Mouse (Mus musculus) hindbrain, postnatal 0 days (tissue): Measurements from ENCODE around the gene Fbln1. TPM values are rescaled to one million over a fixed set of nuclear protein-coding genes. Genes with fewer than 3 reads are reported as not detected.
"Not testable (repeated sequence)": the region's sequence is repeated elsewhere in the genome, so short reads cannot be mapped to it uniquely, and the experiment has no call there.

ENCODE experiments used
- ATAC-seq: fragments of 200-750 bp; cut with Nextera tagmentation; 2 replicates; pipeline ENCODE4 v1.8.0; 2017; ENCODE audit warnings: mild to moderate bottlenecking, moderate TSS enrichment, moderate library complexity
- DNase-seq: peaks from one replicate; pipeline ENCODE4 v3.0.0-alpha.2; 2015; ENCODE audit warnings: low spot score
- H3K27ac ChIP-seq: fragments of 300-500 bp; sonication (generic); 2 replicates; pipeline ENCODE4 v1.5.1; 2014; ENCODE audit warnings: mild to moderate bottlenecking
- H3K27me3 ChIP-seq: fragments of 300-500 bp; sonication (generic); 2 replicates; pipeline ENCODE4 v1.6.1; 2014; ENCODE audit warnings: low read length, mixed read lengths; ENCODE audit not compliant: insufficient read depth
- H3K36me3 ChIP-seq: fragments of 300-500 bp; sonication (generic); 2 replicates; pipeline ENCODE4 v1.6.1; 2014; ENCODE audit warnings: low read length, mixed read lengths; ENCODE audit not compliant: insufficient read depth
- H3K4me1 ChIP-seq: fragments of 300-500 bp; sonication (generic); 2 replicates; pipeline ENCODE4 v1.6.1; 2014; ENCODE audit warnings: antibody characterized with exemption, low read length, mixed read lengths; ENCODE audit not compliant: insufficient read depth
- H3K4me2 ChIP-seq: fragments of 300-500 bp; sonication (generic); 2 replicates; pipeline ENCODE4 v1.6.1; 2014; ENCODE audit warnings: low read depth, mild to moderate bottlenecking, low read length, moderate library complexity, mixed read lengths
- H3K4me3 ChIP-seq: fragments of 300-500 bp; sonication (generic); 2 replicates; pipeline ENCODE4 v1.5.1; 2014; ENCODE audit warnings: low read length
- H3K9ac ChIP-seq: fragments of 300-500 bp; sonication (generic); replicated peaks from 2 replicates; pipeline ENCODE4 v1.6.1; 2014; ENCODE audit warnings: mild to moderate bottlenecking, low read length, moderate library complexity, mixed read lengths
- H3K9me3 ChIP-seq: fragments of 300-500 bp; sonication (generic); 2 replicates; pipeline ENCODE4 v1.6.1; 2016; ENCODE audit warnings: low read length, mixed read lengths
- CTCF ChIP-seq: IDR thresholded peaks from 2 replicates; pipeline ENCODE4 v1.5.1; 2016; ENCODE audit warnings: antibody characterized with exemption, control low read depth, low read depth
- WGBS: fragments of 180-500 bp; shearing (Covaris S2); extraction: QIAGEN DNeasy Blood & Tissue Kit; methylation state at CpG from one replicate; pipeline ENCODE4 v1.1.7; 2014; 5-methylcytosine and 5-hydroxymethylcytosine counted together
- polyA plus RNA-seq: library from polyadenylated mRNA; unstranded; fragments of >200 nt; fragmentation: Nextera tagmentation; extraction: Ambion mirVana; gene quantifications from 2 replicates; pipeline ENCODE4 v1.2.1, GENCODE M21; 2015
- total RNA-seq: library from RNA; depleted of rRNA; stranded (reverse); fragments of >200 nt; gene quantifications from 2 replicates; pipeline ENCODE4 v1.2.3, GENCODE M21; 2014

Fbln1 gene
- total and polyA plus RNA-seq, 2 experiments from 2014 or later = 48.3 to 73.9 TPM

DNA sequence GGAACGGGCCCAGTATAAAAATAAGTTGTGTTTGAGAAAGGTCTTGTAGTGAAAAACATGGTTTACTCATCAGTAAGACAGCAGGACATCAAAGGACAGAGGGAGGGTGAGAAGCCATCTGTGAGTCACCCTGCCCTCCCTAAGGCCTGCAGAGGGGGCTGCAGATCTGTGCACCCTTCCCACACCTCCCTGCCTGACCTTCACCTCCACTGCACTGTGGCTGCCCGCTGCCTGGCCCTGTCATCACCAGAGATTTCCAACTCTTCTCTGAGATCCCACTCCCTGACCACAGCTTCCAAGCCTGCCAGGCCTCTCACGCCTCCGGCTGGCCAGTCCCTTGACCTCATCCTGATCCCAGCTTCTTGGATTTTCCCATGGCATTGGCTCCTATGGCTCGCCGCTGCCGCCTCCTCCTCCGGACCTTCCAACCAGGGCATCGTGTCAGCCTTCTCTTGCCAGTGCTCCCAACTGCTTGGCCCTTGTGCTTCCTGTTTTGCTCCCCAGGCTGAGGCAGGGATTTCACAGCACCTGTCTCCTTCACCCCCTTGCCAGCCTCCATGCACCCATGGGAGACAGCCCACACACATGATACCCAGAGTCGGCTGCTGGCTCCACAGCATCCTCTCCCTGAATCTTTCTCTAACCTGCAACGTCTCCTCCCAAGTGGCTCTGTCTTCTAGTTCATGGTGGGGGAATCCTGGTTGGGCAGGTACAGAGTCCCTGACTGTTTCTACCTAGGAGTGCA, 114.3 kb downstream of the Fbln1 start:
- no peak for DNase-seq
- Histone ChIP-seq H3K9me3 (no peaks in the 10 kb centered on the region), H3K9ac (no peak overlapping the region), H3K27me3 (no peaks in the 10 kb centered on the region), H3K4me3 (no peak overlapping the region), H3K27ac (no peak overlapping the region), H3K4me2 (no peak overlapping the region), H3K36me3 (no peaks in the 10 kb centered on the region), H3K4me1 (no peaks in the 10 kb centered on the region)
- TF ChIP-seq CTCF = no peak
- ATAC-seq = no peak
- 82% methylated on average over 11 of the region's 11 CpGs for WGBS

DNA sequence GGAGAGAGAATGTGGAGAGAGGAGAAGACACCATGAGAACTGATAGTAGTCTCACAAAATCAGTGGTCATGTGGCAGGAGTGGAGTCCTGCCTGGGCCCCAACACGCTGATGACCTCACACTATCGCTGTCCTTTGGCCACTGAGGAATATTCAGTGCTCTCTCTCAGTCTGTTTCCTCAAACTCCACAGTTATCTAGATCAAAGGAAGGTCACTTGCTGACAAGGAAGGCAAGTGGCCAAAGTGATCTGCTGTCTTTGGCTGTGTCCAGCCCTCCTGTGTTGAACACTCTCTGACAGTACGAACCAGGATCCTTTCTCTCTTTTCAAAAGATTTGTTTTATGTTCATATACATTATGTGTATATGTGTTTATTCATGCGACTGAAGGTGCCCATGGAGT, 117.5 kb downstream of the Fbln1 start:
- Histone ChIP-seq H3K4me2 (no peak overlapping the region), H3K4me1 (no peaks in the 10 kb centered on the region), H3K9me3 (no peaks in the 10 kb centered on the region), H3K27ac (no peak overlapping the region), H3K4me3 (no peak overlapping the region), H3K9ac (no peak overlapping the region), H3K36me3 (no peaks in the 10 kb centered on the region), H3K27me3 (no peaks in the 10 kb centered on the region)
- WGBS = 82% methylated on average over 4 of the region's 4 CpGs
- no peak for TF ChIP-seq CTCF
- DNase-seq (no peak), ATAC-seq (no peak)

DNA sequence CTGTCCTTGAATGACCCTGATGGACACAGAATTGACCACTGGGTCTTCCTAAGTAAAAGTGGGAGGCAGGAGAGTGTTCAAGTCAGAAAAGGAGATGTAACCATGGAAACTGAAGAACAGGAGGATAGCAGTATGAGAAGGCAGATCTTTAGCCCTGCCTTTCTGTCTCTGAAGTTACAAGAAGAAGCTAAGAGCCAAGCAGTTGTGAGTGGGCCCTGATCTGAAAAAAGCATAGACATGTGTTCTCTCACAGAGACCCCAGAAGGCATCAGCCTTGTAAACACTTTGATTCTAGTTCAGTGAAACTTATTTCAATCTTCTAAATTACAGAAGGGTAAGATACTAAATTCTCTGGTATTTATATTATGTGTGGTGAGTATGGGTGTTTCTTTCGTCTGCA, 118.7 kb downstream of the Fbln1 start:
- no peaks in the 10 kb centered on the region for H3K36me3 ChIP-seq
- no peak overlapping the region for H3K9ac ChIP-seq
- H3K4me2 ChIP-seq = no peak overlapping the region
- H3K4me3 ChIP-seq = no peak overlapping the region
- no peak for TF ChIP-seq CTCF
- 100% methylated on average over 1 of the region's 1 CpGs for WGBS
- no peaks in the 10 kb centered on the region for H3K4me1 ChIP-seq
- ATAC-seq (no peak), DNase-seq (no peak)
- H3K27me3 ChIP-seq = no peaks in the 10 kb centered on the region
- H3K27ac ChIP-seq = no peak overlapping the region
- H3K9me3 ChIP-seq = no peaks in the 10 kb centered on the region

DNA sequence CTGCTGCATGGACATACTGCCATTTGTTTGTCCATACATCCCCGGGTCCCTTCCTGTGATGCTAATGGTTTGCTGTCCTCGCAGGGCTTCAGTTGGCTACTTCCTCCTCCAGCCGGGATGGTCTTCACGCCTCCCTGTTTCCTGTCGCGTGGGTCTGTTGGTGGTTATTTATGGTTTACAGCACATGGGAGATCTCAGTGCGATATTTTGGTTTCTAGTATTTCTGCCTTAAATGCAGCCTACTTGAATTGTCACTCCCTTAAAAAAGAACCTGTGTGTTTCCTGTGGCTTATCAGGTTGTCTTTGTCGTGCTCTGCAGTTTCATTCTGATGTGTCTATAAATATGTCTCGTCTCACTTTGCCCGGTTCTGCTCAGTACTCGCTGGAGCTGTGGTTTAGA, 122.1 kb downstream of the Fbln1 start:
- Histone ChIP-seq H3K27ac (no peak overlapping the region), H3K9ac (no peak overlapping the region), H3K4me3 (no peak overlapping the region), H3K4me2 (no peak overlapping the region), H3K36me3 (no peaks in the 10 kb centered on the region), H3K27me3 (no peaks in the 10 kb centered on the region), H3K4me1 (no peaks in the 10 kb centered on the region), H3K9me3 (no peaks in the 10 kb centered on the region)
- ATAC-seq = no peak
- WGBS = 60% methylated on average over 11 of the region's 11 CpGs
- no peak for DNase-seq
- TF ChIP-seq CTCF = no peak

DNA sequence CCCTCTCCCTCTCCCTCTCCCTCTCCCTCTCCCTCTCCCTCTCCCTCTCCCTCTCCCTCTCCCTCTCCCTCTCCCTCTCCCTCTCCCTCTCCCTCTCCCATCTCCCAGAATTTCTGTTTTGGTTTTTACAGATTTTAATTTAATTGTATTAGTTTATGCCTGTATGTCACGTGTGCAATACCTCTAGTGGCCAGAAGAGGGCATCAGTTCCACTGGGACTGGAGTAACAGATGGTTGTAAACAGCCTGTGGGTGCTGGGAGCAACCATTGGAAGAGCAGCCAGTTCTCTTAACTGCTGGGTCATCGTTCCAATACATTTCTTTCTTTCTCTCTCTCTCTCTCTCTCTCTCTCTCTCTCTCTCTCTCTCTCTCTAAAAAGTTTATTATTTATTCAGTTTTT, 122.7 kb downstream of the Fbln1 start:
- not testable (repeated sequence) for H3K4me1 ChIP-seq, H3K36me3 ChIP-seq, H3K9ac ChIP-seq, DNase-seq, ATAC-seq, H3K9me3 ChIP-seq, H3K27ac ChIP-seq, H3K4me2 ChIP-seq, H3K27me3 ChIP-seq, H3K4me3 ChIP-seq
- WGBS = 94% methylated on average over 2 of the region's 2 CpGs
- peak; percentile 51 for TF ChIP-seq CTCF

DNA sequence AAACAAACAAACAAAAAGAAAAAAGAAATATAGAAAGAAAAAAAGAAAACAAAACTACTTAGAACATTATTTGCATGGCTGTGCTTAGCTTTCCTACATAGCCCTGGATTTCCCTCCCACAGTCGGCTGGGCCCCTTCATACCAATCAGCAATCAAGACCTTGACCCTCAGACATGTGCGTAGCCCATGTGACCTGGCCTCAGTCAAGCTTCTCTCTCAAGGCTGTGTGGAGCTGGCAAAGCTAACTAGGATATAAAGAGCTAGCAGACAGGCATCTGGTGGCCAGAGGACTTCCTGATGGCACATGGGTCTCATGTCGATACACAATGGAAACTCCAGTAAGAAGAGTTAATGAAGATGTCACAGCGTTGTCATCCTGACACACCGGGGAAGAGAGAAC, 123.3 kb downstream of the Fbln1 start:
- H3K4me3 ChIP-seq = no peak overlapping the region
- H3K36me3 ChIP-seq = no peaks in the 10 kb centered on the region
- 90% methylated on average over 5 of the region's 5 CpGs for WGBS
- H3K9me3 ChIP-seq = no peaks in the 10 kb centered on the region
- H3K9ac ChIP-seq = no peak overlapping the region
- DNase-seq (no peak), ATAC-seq (no peak)
- H3K27ac ChIP-seq = no peak overlapping the region
- no peaks in the 10 kb centered on the region for H3K27me3 ChIP-seq
- H3K4me1 ChIP-seq = no peaks in the 10 kb centered on the region
- TF ChIP-seq CTCF = no peak
- H3K4me2 ChIP-seq = no peak overlapping the region

DNA sequence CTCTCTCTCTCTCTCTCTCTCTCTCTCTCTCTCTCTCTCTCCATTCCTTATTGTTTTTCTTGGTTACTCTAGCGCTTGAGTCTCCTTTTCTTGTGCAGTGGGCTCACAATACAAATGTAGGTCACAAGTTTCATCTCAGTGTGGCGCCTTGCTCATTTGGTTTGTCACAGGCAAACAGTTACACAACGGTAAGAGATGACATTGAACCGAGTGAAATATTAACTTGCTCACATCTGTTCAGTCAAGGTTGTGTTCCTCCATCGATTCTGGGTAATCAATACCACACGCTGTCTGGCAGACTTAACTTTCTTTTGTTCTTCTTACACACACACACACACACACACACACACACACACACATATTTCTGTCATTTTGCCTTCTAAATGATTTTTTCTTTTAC, 124.3 kb downstream of the Fbln1 start:
- Histone ChIP-seq H3K4me3 (no peak overlapping the region), H3K9ac (no peak overlapping the region), H3K4me2 (no peak overlapping the region), H3K9me3 (no peaks in the 10 kb centered on the region), H3K27me3 (no peaks in the 10 kb centered on the region), H3K36me3 (no peaks in the 10 kb centered on the region), H3K27ac (no peak overlapping the region), H3K4me1 (no peaks in the 10 kb centered on the region)
- ATAC-seq (no peak), DNase-seq (no peak)
- TF ChIP-seq CTCF = no peak
- 92% methylated on average over 6 of the region's 6 CpGs for WGBS

DNA sequence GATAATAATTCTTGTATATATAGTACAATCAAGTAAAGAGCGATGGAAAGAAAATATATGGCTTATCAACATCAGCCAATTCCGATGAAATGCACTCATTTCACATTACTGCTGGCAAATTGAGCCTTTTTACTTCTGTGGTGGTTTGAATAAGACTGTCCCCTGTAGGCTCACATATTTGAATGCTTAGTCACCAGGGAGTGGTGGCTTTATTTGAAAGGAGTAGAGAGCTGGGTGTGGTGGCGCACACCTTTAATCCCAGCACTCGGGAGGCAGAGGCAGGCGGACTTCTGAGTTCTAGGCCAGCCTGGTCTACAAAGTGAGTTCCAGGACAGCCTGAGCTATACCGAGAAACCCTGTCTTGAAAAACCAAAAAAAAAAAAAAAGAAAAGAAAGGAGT, 127.8 kb downstream of the Fbln1 start:
- ATAC-seq, H3K9me3 ChIP-seq: not testable (repeated sequence)
- 92% methylated on average over 6 of the region's 6 CpGs for WGBS

More for the DNA sequence above, 127.8 kb downstream of the Fbln1 start:
- not testable (repeated sequence) for H3K9ac ChIP-seq, H3K4me3 ChIP-seq, H3K4me2 ChIP-seq, H3K27me3 ChIP-seq, DNase-seq, H3K36me3 ChIP-seq, H3K27ac ChIP-seq
- H3K4me1 ChIP-seq = peaks cover 16% of the 10 kb centered on the region
